Mouse (Mus musculus) neural tube, embryonic 12.5 days (tissue): Measurements from ENCODE around the gene Btbd2. TPM values are rescaled to one million over a fixed set of nuclear protein-coding genes. Genes with fewer than 3 reads are reported as not detected.
"Not testable (repeated sequence)": the region's sequence is repeated elsewhere in the genome, so short reads cannot be mapped to it uniquely, and the experiment has no call there.

ENCODE experiments used
- ATAC-seq: fragments of 200-750 bp; cut with Nextera tagmentation; 2 replicates; pipeline ENCODE4 v1.8.0; 2017; ENCODE audit warnings: low read depth, mild to moderate bottlenecking, moderate TSS enrichment, moderate library complexity; ENCODE audit not compliant: low FRiP score
- H3K27ac ChIP-seq: fragments of 300-500 bp; sonication (generic); 2 replicates; pipeline ENCODE4 v1.5.1; 2016
- H3K27me3 ChIP-seq: fragments of 300-500 bp; sonication (generic); replicated peaks from 2 replicates; pipeline ENCODE4 v1.6.1; 2016; ENCODE audit warnings: mild to moderate bottlenecking
- H3K36me3 ChIP-seq: fragments of 300-500 bp; sonication (generic); 2 replicates; pipeline ENCODE4 v1.6.1; 2016; ENCODE audit warnings: mild to moderate bottlenecking
- H3K4me1 ChIP-seq: fragments of 300-500 bp; sonication (generic); 2 replicates; pipeline ENCODE4 v1.6.1; 2016
- H3K4me2 ChIP-seq: fragments of 300-500 bp; sonication (generic); replicated peaks from 2 replicates; pipeline ENCODE4 v1.6.1; 2016; ENCODE audit warnings: mild to moderate bottlenecking
- H3K4me3 ChIP-seq: fragments of 300-500 bp; sonication (generic); 2 replicates; pipeline ENCODE4 v1.5.1; 2016
- H3K9ac ChIP-seq: fragments of 300-500 bp; sonication (generic); 2 replicates; pipeline ENCODE4 v1.6.1; 2016; ENCODE audit warnings: mild to moderate bottlenecking
- H3K9me3 ChIP-seq: fragments of 300-500 bp; sonication (generic); 2 replicates; pipeline ENCODE4 v1.6.1; 2016; ENCODE audit warnings: mild to moderate bottlenecking
- WGBS: fragments of 180-500 bp; shearing (Covaris S2); methylation state at CpG from one replicate; pipeline ENCODE4 v1.1.7; 2016; 5-methylcytosine and 5-hydroxymethylcytosine counted together
- polyA plus RNA-seq: library from polyadenylated mRNA; unstranded; fragments of >200 nt; fragmentation: Nextera tagmentation; extraction: Ambion mirVana; gene quantifications from 2 replicates; pipeline ENCODE4 v1.2.1, GENCODE M21; 2016

Btbd2 gene
- polyA plus RNA-seq, 1 experiment from 2014 or later, result 100 TPM

DNA sequence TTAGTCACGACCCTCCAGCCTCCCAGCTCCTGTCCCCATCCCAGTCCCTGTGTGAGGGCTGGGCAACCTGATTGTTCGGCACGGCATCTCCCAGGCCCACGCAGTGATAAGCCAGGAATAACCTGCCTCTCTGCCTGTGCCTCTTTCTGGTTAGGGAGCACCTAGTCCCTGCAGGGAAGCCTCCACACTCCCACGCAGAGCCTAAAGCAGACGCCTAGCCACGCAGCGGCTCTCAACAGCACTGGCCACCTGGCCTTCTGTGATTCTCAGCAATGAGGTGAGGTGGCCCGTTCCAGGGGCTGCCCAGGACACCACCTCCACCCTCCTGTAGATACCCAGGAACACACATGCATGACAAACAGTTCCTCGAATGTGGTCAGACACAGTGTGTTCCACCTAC, 6.5 kb downstream of the Btbd2 start:
- H3K4me2 ChIP-seq, result no peak overlapping the region
- H3K4me3 ChIP-seq, result no peak overlapping the region
- H3K36me3 ChIP-seq, result peaks cover 40% of the 10 kb centered on the region
- no peaks in the 10 kb centered on the region for H3K9me3 ChIP-seq
- 91% methylated on average over 10 of the region's 10 CpGs for WGBS
- no peak for ATAC-seq
- H3K4me1 ChIP-seq, result peaks cover 18% of the 10 kb centered on the region
- no peak overlapping the region for H3K27ac ChIP-seq
- H3K27me3 ChIP-seq, result no peaks in the 10 kb centered on the region
- no peak overlapping the region for H3K9ac ChIP-seq

DNA sequence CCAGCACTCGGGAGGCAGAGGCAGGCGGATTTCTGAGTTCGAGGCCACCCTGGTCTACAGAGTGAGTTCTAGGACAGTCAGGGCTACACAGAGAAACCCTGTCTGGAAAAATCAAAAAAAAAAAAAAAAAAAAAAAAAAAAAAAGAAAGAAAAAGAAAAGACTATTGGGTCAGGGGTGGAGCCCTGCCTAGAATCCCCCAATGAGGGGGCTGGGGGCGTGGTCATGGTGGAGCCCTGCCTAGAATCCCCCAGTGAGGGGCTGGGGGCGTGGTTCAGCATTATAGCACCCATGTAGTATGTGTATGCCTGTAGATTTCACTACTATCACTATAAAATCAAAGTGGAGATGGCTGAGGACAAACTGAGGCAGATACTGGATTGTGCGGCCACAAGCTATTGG, 7.0 kb downstream of the Btbd2 start:
- not testable (repeated sequence) for ATAC-seq, H3K4me3 ChIP-seq, H3K9me3 ChIP-seq, H3K27ac ChIP-seq, H3K4me2 ChIP-seq, H3K27me3 ChIP-seq, H3K9ac ChIP-seq
- H3K4me1 ChIP-seq, result peaks cover 13% of the 10 kb centered on the region
- peaks cover 44% of the 10 kb centered on the region for H3K36me3 ChIP-seq
- WGBS, result 88% methylated on average over 6 of the region's 6 CpGs

DNA sequence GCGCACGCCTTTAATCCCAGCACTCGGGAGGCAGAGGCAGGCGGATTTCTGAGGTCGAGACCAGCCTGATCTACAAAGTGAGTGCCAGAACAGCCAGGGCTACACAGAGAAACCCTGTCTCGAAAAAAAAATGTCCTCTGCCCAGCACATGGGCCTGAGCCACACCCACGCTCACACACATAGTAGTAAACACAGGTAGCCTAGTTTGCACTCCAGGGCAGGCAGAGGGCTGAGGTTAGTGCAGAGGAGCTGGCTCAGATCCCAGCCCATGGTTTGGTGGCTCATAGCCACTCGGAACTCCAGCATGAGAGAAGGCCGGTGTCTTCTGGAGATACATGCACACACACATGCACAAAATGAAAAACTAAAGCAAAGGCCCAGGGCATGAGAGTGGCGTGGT, 9.9 kb downstream of the Btbd2 start:
- WGBS, result 94% methylated on average over 10 of the region's 10 CpGs
- H3K4me1 ChIP-seq, result peaks cover 4% of the 10 kb centered on the region; the same call in 1 of the 2 replicates
- no peak overlapping the region for H3K27ac ChIP-seq
- no peak for ATAC-seq
- no peak overlapping the region for H3K4me2 ChIP-seq
- no peak overlapping the region for H3K9ac ChIP-seq
- H3K9me3 ChIP-seq, result no peaks in the 10 kb centered on the region
- peaks cover 69% of the 10 kb centered on the region for H3K36me3 ChIP-seq
- H3K27me3 ChIP-seq, result no peaks in the 10 kb centered on the region
- no peak overlapping the region for H3K4me3 ChIP-seq

DNA sequence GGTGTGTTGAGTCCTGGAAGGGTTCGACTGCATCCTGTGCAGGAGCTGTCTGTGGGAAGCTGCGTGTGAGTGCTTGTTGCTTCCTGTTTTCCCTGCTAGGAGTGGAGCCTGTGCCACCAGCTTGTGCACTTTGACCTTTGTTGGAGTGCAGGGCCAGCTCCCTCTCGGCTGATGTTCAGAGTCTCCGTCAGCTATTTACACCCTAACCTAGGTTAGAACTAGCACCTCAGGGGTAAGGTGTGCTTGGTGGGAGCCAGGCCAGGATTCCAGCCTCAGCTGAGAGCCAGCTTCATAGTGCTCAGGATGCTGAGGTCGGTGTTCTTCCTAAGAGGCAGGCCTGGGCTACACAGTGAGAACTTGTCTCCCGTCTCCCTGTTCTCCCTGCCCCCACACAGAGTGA, 21.5 kb downstream of the Btbd2 start:
- H3K4me1 ChIP-seq, result no peaks in the 10 kb centered on the region
- no peaks in the 10 kb centered on the region for H3K27me3 ChIP-seq
- H3K9ac ChIP-seq, result no peak overlapping the region
- H3K4me3 ChIP-seq, result no peak overlapping the region
- no peak overlapping the region for H3K4me2 ChIP-seq
- H3K27ac ChIP-seq, result no peak overlapping the region
- no peak for ATAC-seq
- peaks cover 65% of the 10 kb centered on the region for H3K36me3 ChIP-seq
- H3K9me3 ChIP-seq, result no peaks in the 10 kb centered on the region
- 93% methylated on average over 6 of the region's 6 CpGs for WGBS

DNA sequence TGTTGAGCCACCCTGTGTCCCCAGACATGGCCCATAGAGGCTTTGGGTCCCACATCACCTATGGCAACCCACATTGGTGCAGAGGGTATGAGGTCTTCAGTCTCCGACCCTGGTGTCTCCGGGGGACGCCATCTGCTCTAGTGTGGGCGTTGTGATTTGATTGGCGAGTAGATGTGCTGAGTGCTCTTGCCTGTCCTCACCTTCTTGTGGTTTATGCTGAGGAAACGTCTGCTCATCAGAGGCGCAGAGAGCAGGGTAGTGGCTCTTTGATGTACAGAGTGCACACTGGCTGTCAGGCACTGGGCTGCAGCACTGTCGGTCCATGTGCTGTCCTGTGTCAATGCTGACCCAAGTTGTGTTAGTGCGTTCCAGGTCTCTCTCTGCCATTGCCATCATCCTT, 27.9 kb downstream of the Btbd2 start:
- ATAC-seq, result no peak
- no peak overlapping the region for H3K4me2 ChIP-seq
- 85% methylated on average over 9 of the region's 9 CpGs for WGBS
- no peaks in the 10 kb centered on the region for H3K27me3 ChIP-seq
- H3K27ac ChIP-seq, result no peak overlapping the region
- H3K4me3 ChIP-seq, result no peak overlapping the region
- H3K4me1 ChIP-seq, result peaks cover 24% of the 10 kb centered on the region
- H3K9ac ChIP-seq, result no peak overlapping the region
- no peaks in the 10 kb centered on the region for H3K9me3 ChIP-seq
- H3K36me3 ChIP-seq, result peaks cover 1% of the 10 kb centered on the region

DNA sequence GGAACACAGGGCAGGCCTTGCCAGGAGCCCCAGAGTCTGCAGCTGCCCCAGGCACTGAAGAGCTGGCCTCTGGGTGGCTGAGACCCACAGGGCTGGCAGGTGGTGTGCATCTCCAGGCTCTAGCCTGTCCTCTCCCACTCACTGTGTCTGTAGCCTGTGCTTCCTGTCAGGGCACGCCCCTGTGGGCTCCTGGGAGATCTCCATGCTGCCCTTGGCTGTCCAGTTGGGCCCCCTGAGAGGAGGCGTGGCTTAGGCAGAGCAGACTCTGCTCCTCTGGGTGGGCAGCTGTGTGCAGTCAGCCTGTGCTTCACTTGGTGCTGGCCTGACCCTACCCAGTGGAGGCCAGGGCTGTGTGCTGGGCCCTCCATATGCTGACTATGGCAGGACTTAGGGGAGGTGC, 29.2 kb downstream of the Btbd2 start:
- ATAC-seq, result no peak
- no peaks in the 10 kb centered on the region for H3K27me3 ChIP-seq
- peaks cover 34% of the 10 kb centered on the region for H3K4me1 ChIP-seq
- H3K9me3 ChIP-seq, result no peaks in the 10 kb centered on the region
- no peaks in the 10 kb centered on the region; the same call in 1 of the 2 replicates for H3K36me3 ChIP-seq
- H3K4me2 ChIP-seq, result no peak overlapping the region
- H3K9ac ChIP-seq, result no peak overlapping the region
- WGBS, result 51% methylated on average over 2 of the region's 2 CpGs
- no peak overlapping the region for H3K4me3 ChIP-seq
- no peak overlapping the region for H3K27ac ChIP-seq

- Histone ChIP-seq H3K4me3 (no peak overlapping the region), H3K4me1 (peaks cover 42% of the 10 kb centered on the region), H3K9me3 (no peaks in the 10 kb centered on the region), H3K9ac (no peak overlapping the region), H3K27ac (no peak overlapping the region), H3K36me3 (no peaks in the 10 kb centered on the region; the same call in 1 of the 2 replicates), H3K4me2 (no peak overlapping the region), H3K27me3 (no peaks in the 10 kb centered on the region)
- ATAC-seq, result no peak
- WGBS, result 95% methylated on average over 4 of the region's 4 CpGs
Measured at GRCm38 (mm10) chr10:80625764-80626163, 31.1 kb downstream of the Btbd2 start.

- WGBS, result 18% methylated on average over 15 of the region's 15 CpGs
- Histone ChIP-seq H3K9ac (peak overlapping the region; percentile 92), H3K4me1 (peaks cover 38% of the 10 kb centered on the region), H3K27ac (peak overlapping the region; percentile 70), H3K27me3 (no peaks in the 10 kb centered on the region), H3K4me2 (peak overlapping the region; percentile 98), H3K36me3 (no peaks in the 10 kb centered on the region; the same call in 1 of the 2 replicates), H3K4me3 (peak overlapping the region; percentile 89), H3K9me3 (no peaks in the 10 kb centered on the region)
- ATAC-seq, result no peak
Measured at GRCm38 (mm10) chr10:80623457-80624191, 33.2 kb downstream of the Btbd2 start.

GRCm38 (mm10) chr10:80622661-80623456, 34.0 kb downstream of the Btbd2 start, which contains the start of gene Csnk1g2:
Gene Csnk1g2, plus strand, starts transcription at chr10:80622838.
- peak within 1 kb of the TSS; percentile 89 for H3K27ac ChIP-seq
- peaks cover 36% of the 10 kb centered on the region for H3K4me1 ChIP-seq
- H3K4me2 ChIP-seq, result peak within 1 kb of the TSS; percentile 98
- no peaks in the 10 kb centered on the region for H3K27me3 ChIP-seq
- no peaks in the 10 kb centered on the region; the same call in 1 of the 2 replicates for H3K36me3 ChIP-seq
- H3K9me3 ChIP-seq, result no peaks in the 10 kb centered on the region
- peak within 1 kb of the TSS; percentile 89 for H3K4me3 ChIP-seq
- WGBS, result under 1% methylated on average over 83 of the region's 85 CpGs
- peak within 1 kb of the TSS; percentile 92 for H3K9ac ChIP-seq
- peak; percentile 88 for ATAC-seq

DNA sequence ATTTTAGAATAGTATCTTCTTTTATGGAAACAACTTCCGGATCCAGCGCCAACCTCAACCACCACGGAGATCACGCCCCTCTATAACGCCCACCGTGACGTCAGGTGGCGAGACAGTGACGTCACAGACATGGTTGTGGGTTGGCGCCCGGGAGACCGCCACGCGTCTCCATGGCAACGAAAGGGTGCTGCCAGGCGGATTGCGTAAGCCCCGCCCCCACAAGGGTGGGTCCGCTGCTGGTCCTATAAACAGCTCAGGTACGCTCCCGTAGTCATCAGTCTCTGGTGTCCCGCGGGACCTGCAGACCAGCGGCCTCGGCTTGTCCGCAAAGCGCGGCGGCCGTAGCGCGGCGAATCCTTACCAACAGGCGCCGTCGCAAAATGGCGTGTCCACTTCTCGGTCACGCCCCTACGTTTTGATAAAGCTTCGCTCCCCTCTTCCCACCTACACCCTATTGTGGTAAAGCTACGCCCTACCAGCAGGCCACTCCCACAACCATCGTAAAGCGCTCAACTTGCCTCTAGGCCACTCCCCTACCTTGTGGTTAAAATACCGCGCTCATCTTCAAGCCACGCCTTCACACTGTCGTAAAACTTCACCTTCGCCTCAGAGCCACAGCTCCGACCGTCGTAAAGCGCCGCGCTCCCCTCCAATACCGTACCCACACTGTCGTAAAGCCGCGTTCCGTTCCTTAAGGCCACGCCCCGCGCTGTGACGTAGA, 34.8 kb downstream of the Btbd2 start:
- Histone ChIP-seq H3K4me3 (peak overlapping the region; percentile 89), H3K27me3 (no peaks in the 10 kb centered on the region), H3K4me2 (peak overlapping the region; percentile 98), H3K9ac (peak overlapping the region; percentile 92), H3K9me3 (no peaks in the 10 kb centered on the region), H3K4me1 (peaks cover 29% of the 10 kb centered on the region), H3K27ac (peak overlapping the region; percentile 89), H3K36me3 (no peaks in the 10 kb centered on the region)
- ATAC-seq, result peak; percentile 96
- WGBS, result under 1% methylated on average over 64 of the region's 64 CpGs

DNA sequence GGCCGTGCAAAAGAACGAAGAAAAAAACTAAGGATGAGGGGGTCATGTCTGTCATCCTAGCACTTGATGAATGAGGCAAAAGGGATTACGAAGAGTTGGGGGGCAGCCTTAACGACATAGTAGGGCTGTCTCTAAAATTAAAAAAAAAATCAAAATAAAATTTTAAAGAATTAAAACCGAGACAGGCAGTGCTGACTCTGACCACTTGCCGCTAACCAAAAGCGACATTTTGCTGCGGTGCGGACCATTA, 35.3 kb downstream of the Btbd2 start:
- H3K9me3 ChIP-seq, result no peaks in the 10 kb centered on the region
- peaks cover 29% of the 10 kb centered on the region for H3K4me1 ChIP-seq
- no peak for ATAC-seq
- H3K27ac ChIP-seq, result 0 out of 2 replicates have a peak overlapping the region, but pooled peaks have one; percentile 89
- 2% methylated on average over 9 of the region's 9 CpGs for WGBS
- peak overlapping the region; percentile 36 for H3K9ac ChIP-seq
- H3K4me3 ChIP-seq, result peak overlapping the region; percentile 89
- peak overlapping the region; percentile 98 for H3K4me2 ChIP-seq
- no peaks in the 10 kb centered on the region for H3K36me3 ChIP-seq
- H3K27me3 ChIP-seq, result no peaks in the 10 kb centered on the region
